Mouse (Mus musculus) mouse trophoblast stem cell (cell line): ENCODE results near the gene Zfand5.

Experiments
- in situ Hi-C, 2 experiments: fragments of 300-500 bp; cut with MseI, MboI; formaldehyde crosslinking; loops; 2 replicates in 1 of 2; 3 replicates in 1 of 2; pipeline ENCODE4 v1.15.1; 2025

Zfand5 gene

GRCm38 (mm10) chr19:21325333-21325732, 53.3 kb downstream of the Zfand5 start:
- in situ Hi-C loops, result no loop called here

- in situ Hi-C loops, result no loop called here
Observed at GRCm38 (mm10) chr19:21328951-21329350, 56.9 kb downstream of the Zfand5 start.

DNA sequence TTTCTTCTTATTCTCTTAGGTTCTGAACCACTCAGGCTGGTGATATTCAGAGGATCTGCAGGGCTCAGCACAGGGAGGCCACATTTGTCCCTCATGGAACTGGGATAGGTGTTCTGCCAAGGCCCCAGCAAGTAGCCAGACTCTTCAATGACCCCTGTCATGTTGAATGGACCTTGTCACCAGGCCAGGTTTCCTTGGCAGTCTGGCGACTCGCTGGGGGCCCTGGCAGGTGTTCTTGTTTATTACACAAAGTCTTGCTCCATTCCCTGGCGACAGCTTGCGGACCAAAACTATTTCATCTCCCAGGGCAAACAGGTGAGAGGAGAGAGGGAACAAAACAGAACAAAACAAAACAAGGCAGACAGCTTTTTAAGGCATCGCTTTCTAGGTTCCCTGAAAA, 57.7 kb downstream of the Zfand5 start:
- in situ Hi-C loops, result no loop called here

DNA sequence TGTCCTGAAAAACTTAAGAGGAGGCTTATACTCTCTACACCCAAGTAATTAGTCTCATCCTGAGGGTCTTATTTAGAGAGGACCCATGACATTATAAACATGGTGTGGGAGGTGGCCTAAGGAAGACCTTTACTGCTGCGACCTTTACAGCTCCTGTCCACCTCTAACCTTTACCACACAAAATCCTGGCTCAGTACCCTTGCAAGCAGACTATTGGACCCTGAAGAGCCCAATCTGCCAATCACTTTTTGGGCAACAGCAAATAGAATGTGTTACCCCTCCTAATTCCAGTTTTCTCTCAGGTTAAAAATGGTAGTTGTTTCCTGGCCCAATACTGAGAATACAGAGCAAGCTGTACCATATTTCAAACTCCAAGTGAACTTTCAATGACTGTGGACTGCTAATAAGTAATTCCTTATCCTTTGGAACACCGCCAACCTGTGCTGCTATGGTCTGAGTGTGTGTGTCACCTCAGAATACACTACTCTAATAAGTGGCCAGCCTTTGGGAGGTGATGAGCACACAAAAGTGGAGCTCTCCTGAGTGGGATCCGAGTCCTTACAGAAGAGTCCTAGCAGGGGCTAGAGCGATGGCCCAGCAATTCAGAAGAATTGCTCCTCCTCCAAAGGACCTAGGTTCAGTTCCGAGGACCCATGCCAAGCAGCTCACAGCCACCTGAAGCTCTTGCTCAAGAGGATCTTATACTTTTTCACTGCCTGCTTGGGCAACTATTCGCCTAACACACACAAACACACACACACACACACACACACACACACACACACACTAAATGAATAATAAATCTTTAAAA, 58.4 kb downstream of the Zfand5 start:
- in situ Hi-C loops, result no loop called here

DNA sequence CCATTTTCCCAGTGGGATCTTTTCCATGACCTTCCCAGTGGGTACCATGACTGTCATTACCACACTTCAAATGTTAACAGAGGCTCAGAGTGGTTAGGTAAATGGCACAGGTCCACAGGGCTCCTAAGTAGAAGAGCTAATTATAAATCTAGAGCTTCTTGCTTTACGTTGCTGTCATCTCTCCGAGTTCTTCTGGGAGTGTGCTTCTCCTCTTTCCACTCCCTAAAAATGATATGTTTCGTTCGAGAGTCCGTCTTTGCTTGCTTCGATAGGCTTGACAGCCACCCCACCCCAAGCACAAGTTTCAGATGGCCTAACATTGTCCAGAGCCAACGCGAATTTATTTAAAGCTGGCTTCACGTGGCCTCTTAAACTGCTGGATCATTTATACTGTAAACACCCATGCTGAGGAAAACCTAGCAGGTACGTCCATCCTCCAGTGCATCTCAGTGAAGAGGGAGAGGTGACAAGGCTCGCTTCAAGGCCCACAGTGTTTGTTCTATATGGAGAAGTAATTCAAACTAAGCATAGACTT, 59.6 kb downstream of the Zfand5 start:
- in situ Hi-C loops, result no loop called here
